Mouse (Mus musculus) cerebellum, adult 2 months (tissue): ENCODE data around the gene Cep55.

Experiments
- CTCF ChIP-seq: fragments of 200-500 bp; IDR thresholded peaks from 2 replicates; pipeline ENCODE4 v1.5.1; 2011; ENCODE audit warnings: low read depth, mild to moderate bottlenecking, control low read depth, low read length, moderate library complexity, borderline replicate concordance; ENCODE audit not compliant: insufficient read depth
- POLR2A ChIP-seq: fragments of 200-500 bp; IDR thresholded peaks from 2 replicates; pipeline ENCODE4 v1.6.1; 2011; ENCODE audit warnings: low read length, control low read depth, borderline replicate concordance; ENCODE audit not compliant: insufficient read depth

- TF ChIP-seq POLR2A (no peak), CTCF (no peak)
Measured at GRCm38 (mm10) chr19:38111056-38111455, 56.2 kb downstream of the Cep55 start.
